Mouse (Mus musculus): ENCODE results near the gene Foxg1. TPM values are rescaled to one million over a fixed set of nuclear protein-coding genes. Genes with fewer than 3 reads are reported as not detected.

Gene Foxg1
- polyA plus RNA-seq, 1 experiment: 0.49 TPM

DNA sequence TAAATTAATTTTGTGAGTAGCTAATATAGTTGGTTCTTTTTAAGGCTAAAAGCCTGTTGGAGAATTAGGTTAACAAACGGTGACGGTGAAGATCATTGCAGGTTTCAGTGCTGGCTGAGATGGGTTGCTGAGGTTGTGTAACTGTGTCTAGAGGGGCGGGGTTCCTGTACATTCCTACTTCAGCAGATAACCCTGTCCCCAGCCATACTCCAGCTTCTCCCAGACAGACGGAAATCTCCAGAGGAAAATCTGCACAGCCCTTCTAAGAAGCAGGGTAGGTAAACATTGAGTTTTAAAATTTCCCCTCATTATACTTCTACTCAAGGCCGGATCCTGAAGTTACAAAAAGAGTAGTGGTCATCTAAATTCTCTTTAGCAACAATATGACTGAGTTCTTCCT, 7.2 kb downstream of the Foxg1 start:
- Histone ChIP-seq H3K4me1 (ENCODE audit: control insufficient read depth, insufficient read depth, low read length) (no peaks in the 10 kb centered on the region), H3K4me3 (ENCODE audit: low read depth, low read length) (no peak overlapping the region), H3K27me3 (ENCODE audit: control insufficient read depth, insufficient read depth, low read length, poor library complexity, severe bottlenecking) (peaks cover 20% of the 10 kb centered on the region), H3K9ac (ENCODE audit: low read depth, poor library complexity, severe bottlenecking) (no peak overlapping the region), H3K27ac (ENCODE audit: insufficient read depth, low read length) (no peak overlapping the region), H3K36me3 (ENCODE audit: control insufficient read depth, insufficient read depth, low read length, poor library complexity, severe bottlenecking) (no peaks in the 10 kb centered on the region), H3K9me3 (replicated peaks; ENCODE audit: control insufficient read depth, insufficient read depth, low read length, poor library complexity, severe bottlenecking) (no peaks in the 10 kb centered on the region)
- TF ChIP-seq POLR2A (IDR thresholded peaks at IDR 0.05; ENCODE audit: insufficient read depth, low read length) (no peak), EP300 (IDR thresholded peaks at IDR 0.05; ENCODE audit: insufficient read depth, low read depth, low read length) (no peak), CTCF (IDR thresholded peaks at IDR 0.05; ENCODE audit: low read depth, low read length) (no peak)

DNA sequence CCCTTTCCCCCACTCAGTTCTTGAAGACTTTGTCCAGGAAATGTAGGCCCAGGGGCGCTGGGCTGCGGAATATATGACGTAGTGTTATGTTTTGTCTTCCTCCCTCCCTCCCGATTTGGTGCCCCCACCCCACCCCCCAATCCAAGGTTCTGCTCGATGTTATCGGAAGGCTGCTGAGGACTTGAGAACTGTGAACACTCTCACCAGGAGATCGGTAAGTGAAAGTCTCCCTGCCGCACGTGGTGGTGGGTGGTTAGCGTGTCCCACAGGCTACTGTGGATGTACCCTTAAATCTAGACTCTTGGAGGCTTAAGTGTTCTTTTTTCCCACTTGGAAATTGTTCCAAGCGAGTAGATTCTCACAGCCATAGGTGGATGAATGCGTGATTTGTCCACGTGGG, 7.8 kb downstream of the Foxg1 start:
- Histone ChIP-seq H3K27ac (ENCODE audit: insufficient read depth, low read length) (no peak overlapping the region), H3K9ac (ENCODE audit: low read depth, poor library complexity, severe bottlenecking) (no peak overlapping the region), H3K9me3 (replicated peaks; ENCODE audit: control insufficient read depth, insufficient read depth, low read length, poor library complexity, severe bottlenecking) (no peaks in the 10 kb centered on the region), H3K27me3 (ENCODE audit: control insufficient read depth, insufficient read depth, low read length, poor library complexity, severe bottlenecking) (peaks cover 19% of the 10 kb centered on the region; the same call in 1 of the 2 replicates), H3K4me3 (ENCODE audit: low read depth, low read length) (no peak overlapping the region), H3K4me1 (ENCODE audit: control insufficient read depth, insufficient read depth, low read length) (no peaks in the 10 kb centered on the region), H3K36me3 (ENCODE audit: control insufficient read depth, insufficient read depth, low read length, poor library complexity, severe bottlenecking) (no peaks in the 10 kb centered on the region)
- no peak for TF ChIP-seq POLR2A (IDR thresholded peaks at IDR 0.05; ENCODE audit: insufficient read depth, low read length)
- no peak for TF ChIP-seq EP300 (IDR thresholded peaks at IDR 0.05; ENCODE audit: insufficient read depth, low read depth, low read length)
- no peak for TF ChIP-seq CTCF (IDR thresholded peaks at IDR 0.05; ENCODE audit: low read depth, low read length)

DNA sequence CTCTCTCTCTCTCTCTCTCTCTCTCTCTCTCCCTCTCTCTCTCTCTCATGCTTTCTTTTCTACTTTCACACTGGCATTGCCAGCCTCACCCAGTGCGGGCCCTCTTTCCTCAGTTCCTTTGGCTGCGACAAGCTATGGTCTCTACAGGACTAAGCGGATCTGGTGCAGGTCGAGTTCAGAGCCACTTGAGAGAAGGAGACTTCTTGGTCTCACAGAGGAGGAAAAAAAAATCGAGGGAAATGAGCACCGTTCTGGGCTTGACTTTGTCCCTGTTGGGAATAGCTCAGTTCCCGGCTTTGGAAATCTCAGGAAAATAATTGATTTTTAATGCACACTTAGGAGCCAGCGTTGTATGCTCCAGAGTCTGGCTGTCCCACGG, 8.5 kb downstream of the Foxg1 start:
- Histone ChIP-seq H3K27me3 (ENCODE audit: control insufficient read depth, insufficient read depth, low read length, poor library complexity, severe bottlenecking) (peaks cover 18% of the 10 kb centered on the region; the same call in 1 of the 2 replicates), H3K4me3 (ENCODE audit: low read depth, low read length) (no peak overlapping the region; the same call in 1 of the 2 replicates), H3K36me3 (ENCODE audit: control insufficient read depth, insufficient read depth, low read length, poor library complexity, severe bottlenecking) (no peaks in the 10 kb centered on the region), H3K4me1 (ENCODE audit: control insufficient read depth, insufficient read depth, low read length) (no peaks in the 10 kb centered on the region), H3K9ac (ENCODE audit: low read depth, poor library complexity, severe bottlenecking) (no peak overlapping the region), H3K9me3 (replicated peaks; ENCODE audit: control insufficient read depth, insufficient read depth, low read length, poor library complexity, severe bottlenecking) (no peaks in the 10 kb centered on the region), H3K27ac (ENCODE audit: insufficient read depth, low read length) (no peak overlapping the region)
- TF ChIP-seq EP300 (IDR thresholded peaks at IDR 0.05; ENCODE audit: insufficient read depth, low read depth, low read length) (no peak), CTCF (IDR thresholded peaks at IDR 0.05; ENCODE audit: low read depth, low read length) (no peak), POLR2A (IDR thresholded peaks at IDR 0.05; ENCODE audit: insufficient read depth, low read length) (no peak)

DNA sequence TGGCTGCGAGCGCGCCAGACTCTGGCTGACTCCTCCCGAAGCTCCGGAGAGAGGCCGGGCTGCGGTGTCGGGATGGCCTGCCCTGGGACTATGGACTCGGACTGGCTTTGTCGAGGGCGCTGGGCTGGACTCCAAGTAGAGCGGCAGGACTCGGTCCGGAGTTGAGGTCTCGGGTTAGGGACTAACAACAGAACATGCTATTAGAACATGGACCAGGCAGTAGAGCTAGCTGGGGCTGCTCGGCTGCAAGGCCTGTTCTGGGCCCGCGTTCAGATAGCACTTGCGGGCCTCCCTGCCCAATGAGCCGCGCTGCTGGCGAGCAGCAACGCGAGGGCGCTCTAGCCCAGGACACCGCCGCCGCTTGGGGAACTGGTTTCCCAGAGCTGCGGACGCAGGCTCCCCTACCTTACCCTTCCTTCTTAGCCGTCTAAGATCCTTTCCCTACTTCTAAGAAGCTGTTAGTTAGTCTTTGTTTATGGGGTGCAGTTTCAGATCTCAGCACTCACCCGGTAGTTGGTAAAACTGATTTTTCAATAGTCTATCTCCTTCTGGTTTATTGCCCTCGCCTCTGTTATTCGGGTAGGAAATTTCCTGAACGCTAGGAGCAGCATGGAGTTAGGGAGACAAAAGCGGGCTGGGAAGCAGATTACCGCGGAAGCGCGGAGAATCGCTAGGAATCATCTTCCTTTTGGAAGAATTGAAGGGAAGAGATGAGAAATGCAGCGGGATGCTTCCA, 9.0 kb downstream of the Foxg1 start:
- TF ChIP-seq EP300 (IDR thresholded peaks at IDR 0.05; ENCODE audit: insufficient read depth, low read depth, low read length) (no peak), CTCF (IDR thresholded peaks at IDR 0.05; ENCODE audit: low read depth, low read length) (peak; percentile 63), POLR2A (IDR thresholded peaks at IDR 0.05; ENCODE audit: insufficient read depth, low read length) (no peak)
- H3K9me3 ChIP-seq (replicated peaks; ENCODE audit: control insufficient read depth, insufficient read depth, low read length, poor library complexity, severe bottlenecking): no peaks in the 10 kb centered on the region
- H3K27me3 ChIP-seq (ENCODE audit: control insufficient read depth, insufficient read depth, low read length, poor library complexity, severe bottlenecking): peaks cover 14% of the 10 kb centered on the region; the same call in 1 of the 2 replicates
- H3K9ac ChIP-seq (ENCODE audit: low read depth, poor library complexity, severe bottlenecking): no peak overlapping the region
- H3K4me1 ChIP-seq (ENCODE audit: control insufficient read depth, insufficient read depth, low read length): no peaks in the 10 kb centered on the region
- no peak overlapping the region for H3K27ac ChIP-seq (ENCODE audit: insufficient read depth, low read length)
- H3K36me3 ChIP-seq (ENCODE audit: control insufficient read depth, insufficient read depth, low read length, poor library complexity, severe bottlenecking): no peaks in the 10 kb centered on the region
- peak overlapping the region; percentile 61 for H3K4me3 ChIP-seq (ENCODE audit: low read depth, low read length)

DNA sequence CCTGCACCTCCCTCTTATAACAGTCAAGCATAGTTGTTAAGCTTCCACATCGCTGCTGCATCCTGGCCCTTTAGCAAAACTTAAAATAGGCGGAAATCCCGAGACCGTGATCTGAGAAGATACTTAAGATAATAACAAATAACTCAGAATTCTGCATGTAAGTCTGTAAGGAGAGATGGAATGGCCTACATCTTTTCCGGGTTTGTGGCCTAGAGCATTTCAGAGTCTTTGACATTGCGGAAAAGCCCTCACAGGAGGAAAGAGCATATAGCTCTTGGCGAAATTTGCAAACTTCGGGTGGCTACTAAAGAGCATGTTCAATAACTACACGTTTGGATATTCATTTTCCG, 9.6 kb downstream of the Foxg1 start:
- no peak overlapping the region for H3K4me3 ChIP-seq (ENCODE audit: low read depth, low read length)
- peaks cover 15% of the 10 kb centered on the region; the same call in 1 of the 2 replicates for H3K27me3 ChIP-seq (ENCODE audit: control insufficient read depth, insufficient read depth, low read length, poor library complexity, severe bottlenecking)

DNA sequence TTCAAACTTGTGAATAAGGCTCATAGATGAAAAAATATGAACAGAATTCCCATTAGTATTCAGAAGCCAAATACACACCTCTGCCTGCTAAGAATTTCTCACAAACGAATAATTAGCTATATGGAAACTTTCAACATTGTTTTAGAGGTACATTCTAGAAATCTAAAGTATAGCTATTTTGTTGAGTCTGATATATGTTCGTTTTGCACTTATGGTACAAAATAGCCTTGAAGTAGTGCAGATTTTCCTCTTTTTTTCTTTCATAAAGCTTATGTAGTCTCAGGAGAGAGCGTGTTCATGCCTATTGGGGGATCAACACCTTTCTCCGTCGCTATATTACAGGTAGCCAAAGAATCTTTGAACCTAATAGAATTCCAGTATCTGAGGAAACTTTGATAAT, 10.4 kb downstream of the Foxg1 start:
- Histone ChIP-seq H3K9ac (ENCODE audit: low read depth, poor library complexity, severe bottlenecking) (no peak overlapping the region), H3K4me1 (ENCODE audit: control insufficient read depth, insufficient read depth, low read length) (no peaks in the 10 kb centered on the region), H3K4me3 (ENCODE audit: low read depth, low read length) (no peak overlapping the region), H3K9me3 (replicated peaks; ENCODE audit: control insufficient read depth, insufficient read depth, low read length, poor library complexity, severe bottlenecking) (no peaks in the 10 kb centered on the region), H3K27ac (ENCODE audit: insufficient read depth, low read length) (no peak overlapping the region), H3K27me3 (ENCODE audit: control insufficient read depth, insufficient read depth, low read length, poor library complexity, severe bottlenecking) (peaks cover 16% of the 10 kb centered on the region; the same call in 1 of the 2 replicates), H3K36me3 (ENCODE audit: control insufficient read depth, insufficient read depth, low read length, poor library complexity, severe bottlenecking) (no peaks in the 10 kb centered on the region)
- TF ChIP-seq POLR2A (IDR thresholded peaks at IDR 0.05; ENCODE audit: insufficient read depth, low read length) (no peak), CTCF (IDR thresholded peaks at IDR 0.05; ENCODE audit: low read depth, low read length) (no peak), EP300 (IDR thresholded peaks at IDR 0.05; ENCODE audit: insufficient read depth, low read depth, low read length) (no peak)

More for the DNA sequence above, 9.6 kb downstream of the Foxg1 start:
- TF ChIP-seq EP300 (IDR thresholded peaks at IDR 0.05; ENCODE audit: insufficient read depth, low read depth, low read length): no peak
- no peak for TF ChIP-seq CTCF (IDR thresholded peaks at IDR 0.05; ENCODE audit: low read depth, low read length)
- TF ChIP-seq POLR2A (IDR thresholded peaks at IDR 0.05; ENCODE audit: insufficient read depth, low read length): no peak
- H3K27ac ChIP-seq (ENCODE audit: insufficient read depth, low read length): no peak overlapping the region
- H3K4me1 ChIP-seq (ENCODE audit: control insufficient read depth, insufficient read depth, low read length): no peaks in the 10 kb centered on the region
- no peaks in the 10 kb centered on the region for H3K9me3 ChIP-seq (replicated peaks; ENCODE audit: control insufficient read depth, insufficient read depth, low read length, poor library complexity, severe bottlenecking)
- H3K36me3 ChIP-seq (ENCODE audit: control insufficient read depth, insufficient read depth, low read length, poor library complexity, severe bottlenecking): no peaks in the 10 kb centered on the region
- no peak overlapping the region for H3K9ac ChIP-seq (ENCODE audit: low read depth, poor library complexity, severe bottlenecking)

All from ES-Bruce4 (cell line).